Mouse (Mus musculus): ENCODE results near the gene Ints5.

DNA sequence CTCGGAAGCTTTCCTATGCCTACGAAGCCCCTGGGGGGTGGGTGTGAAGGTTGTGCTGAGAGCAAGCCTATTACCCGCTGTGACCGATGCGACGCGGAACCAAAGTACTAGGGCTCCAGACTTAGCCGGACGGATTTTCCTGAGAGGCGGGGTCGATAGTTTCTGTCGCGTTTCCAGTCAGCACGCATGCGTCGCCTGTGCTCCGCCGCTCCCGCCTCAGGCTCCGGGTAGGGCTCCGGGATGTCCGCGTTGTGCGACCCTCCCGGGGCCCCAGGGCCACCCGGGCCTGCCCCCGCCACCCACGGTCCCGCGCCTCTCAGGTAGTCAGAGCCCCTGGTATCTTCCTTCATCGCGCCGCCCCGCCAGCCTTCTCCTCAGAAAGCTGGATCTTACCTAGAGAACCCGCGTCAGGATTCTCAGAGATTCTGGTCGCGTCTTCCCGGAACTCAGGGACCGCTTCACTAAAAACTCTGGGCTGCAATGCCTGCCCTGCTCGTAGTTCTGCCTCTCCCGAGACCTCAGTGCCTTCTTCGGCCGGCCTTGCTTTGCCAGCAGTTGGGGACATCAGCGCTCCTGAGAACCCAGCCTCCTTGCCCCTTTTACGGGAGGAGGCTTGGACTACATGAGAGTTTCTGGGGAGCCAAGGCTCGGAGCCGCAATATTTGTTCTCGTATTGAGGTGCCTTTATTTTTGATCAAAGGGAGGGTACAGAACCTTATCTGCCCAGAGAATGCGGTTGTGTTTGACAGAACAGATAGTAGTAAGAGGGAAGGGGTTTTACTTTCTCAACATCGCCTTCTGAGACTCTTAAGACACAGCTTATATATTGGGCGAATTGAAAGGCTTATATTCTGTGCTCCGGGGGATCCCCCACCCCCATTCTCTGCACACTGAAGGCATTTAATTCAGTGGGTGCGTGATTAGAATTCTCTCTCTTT is at the start of gene Ints5:
- TF ChIP-seq CTCF (IDR thresholded peaks at IDR 0.05; ENCODE audit: control insufficient read depth, insufficient read depth, insufficient read length) (no peak), USF1 (IDR thresholded peaks at IDR 0.05; ENCODE audit: low read depth) (no peak), MAX (IDR thresholded peaks at IDR 0.05) (peak; percentile 82), CEBPB (IDR thresholded peaks at IDR 0.05; ENCODE audit: low read depth) (no peak)
